Mouse (Mus musculus) forebrain, embryonic 16.5 days (tissue): Measurements from ENCODE around the gene Shmt2. TPM values are rescaled to one million over a fixed set of nuclear protein-coding genes. Genes with fewer than 3 reads are reported as not detected.

Source experiments
- ATAC-seq: fragments of 200-750 bp; cut with Nextera tagmentation; 2 replicates; pipeline ENCODE4 v1.8.0; 2017; ENCODE audit warnings: mild to moderate bottlenecking, moderate library complexity
- H3K27ac ChIP-seq: fragments of 300-500 bp; sonication (generic); 2 replicates; pipeline ENCODE4 v1.5.1; 2014; ENCODE audit warnings: low read length, control low read depth
- H3K27me3 ChIP-seq: fragments of 300-500 bp; sonication (generic); replicated peaks from 2 replicates; pipeline ENCODE4 v1.6.1; 2014; ENCODE audit warnings: low read length; ENCODE audit not compliant: control insufficient read depth, insufficient read depth
- H3K36me3 ChIP-seq: fragments of 300-500 bp; sonication (generic); 2 replicates; pipeline ENCODE4 v1.6.1; 2014; ENCODE audit not compliant: control insufficient read depth, insufficient read depth
- H3K4me1 ChIP-seq: fragments of 300-500 bp; sonication (generic); replicated peaks from 2 replicates; pipeline ENCODE4 v1.6.1; 2014; ENCODE audit warnings: low read length; ENCODE audit not compliant: control insufficient read depth, insufficient read depth
- H3K4me2 ChIP-seq: fragments of 300-500 bp; sonication (generic); 2 replicates; pipeline ENCODE4 v1.6.1; 2014; ENCODE audit warnings: mild to moderate bottlenecking, low read length, control low read depth
- H3K4me3 ChIP-seq: fragments of 300-500 bp; sonication (generic); replicated peaks from 2 replicates; pipeline ENCODE4 v1.5.1; 2014; ENCODE audit warnings: mild to moderate bottlenecking, low read length, control low read depth
- H3K9ac ChIP-seq: fragments of 300-500 bp; sonication (generic); replicated peaks from 2 replicates; pipeline ENCODE4 v1.6.1; 2014; ENCODE audit warnings: low read depth, low read length, control low read depth
- H3K9me3 ChIP-seq: fragments of 300-500 bp; sonication (generic); 2 replicates; pipeline ENCODE4 v1.6.1; 2016; ENCODE audit warnings: low read length; ENCODE audit not compliant: control insufficient read depth
- WGBS: fragments of 180-500 bp; shearing (Covaris S2); extraction: QIAGEN DNeasy Blood & Tissue Kit; methylation state at CpG from one replicate; pipeline ENCODE4 v1.1.7; 2014; 5-methylcytosine and 5-hydroxymethylcytosine counted together
- polyA plus RNA-seq: library from polyadenylated mRNA; unstranded; fragments of >200 nt; fragmentation: Nextera tagmentation; extraction: Ambion mirVana; gene quantifications from 2 replicates; pipeline ENCODE4 v1.2.1, GENCODE M21; 2015

Gene Shmt2
- polyA plus RNA-seq, 1 experiment from 2014 or later: 78.9 TPM

GRCm38 (mm10) chr10:127526048-127526447 lies 3.8 kb upstream of the Shmt2 start:
- no peak for ATAC-seq
- Histone ChIP-seq H3K27ac (no peak overlapping the region), H3K27me3 (peaks cover 48% of the 10 kb centered on the region), H3K9me3 (no peaks in the 10 kb centered on the region), H3K4me1 (peaks cover 51% of the 10 kb centered on the region), H3K4me3 (no peak overlapping the region), H3K36me3 (no peaks in the 10 kb centered on the region), H3K4me2 (peak overlapping the region; percentile 31), H3K9ac (0 out of 2 replicates have a peak overlapping the region, but pooled peaks have one; percentile 7)
- 2% methylated on average over 26 of the region's 26 CpGs for WGBS

GRCm38 (mm10) chr10:127524646-127525255 lies 2.5 kb upstream of the Shmt2 start:
- H3K36me3 ChIP-seq: no peaks in the 10 kb centered on the region
- WGBS: 2% methylated on average over 22 of the region's 23 CpGs
- H3K4me1 ChIP-seq: peaks cover 46% of the 10 kb centered on the region
- no peak overlapping the region for H3K27ac ChIP-seq
- H3K9ac ChIP-seq: no peak overlapping the region
- no peak overlapping the region for H3K4me2 ChIP-seq
- no peaks in the 10 kb centered on the region for H3K9me3 ChIP-seq
- no peak for ATAC-seq
- H3K4me3 ChIP-seq: no peak overlapping the region
- peaks cover 40% of the 10 kb centered on the region for H3K27me3 ChIP-seq

GRCm38 (mm10) chr10:127521611-127522080 lies 598 bp downstream of the Shmt2 start:
- Histone ChIP-seq H3K4me1 (peaks cover 33% of the 10 kb centered on the region), H3K27ac (no peak overlapping the region), H3K9me3 (no peaks in the 10 kb centered on the region), H3K4me2 (peak overlapping the region; percentile 58), H3K27me3 (peaks cover 16% of the 10 kb centered on the region), H3K9ac (peak overlapping the region; percentile 39), H3K36me3 (peaks cover 2% of the 10 kb centered on the region; the same call in 1 of the 2 replicates), H3K4me3 (peak overlapping the region; percentile 48)
- ATAC-seq: no peak; the same call in 1 of the 2 replicates
- WGBS: 7% methylated on average over 12 of the region's 12 CpGs

DNA sequence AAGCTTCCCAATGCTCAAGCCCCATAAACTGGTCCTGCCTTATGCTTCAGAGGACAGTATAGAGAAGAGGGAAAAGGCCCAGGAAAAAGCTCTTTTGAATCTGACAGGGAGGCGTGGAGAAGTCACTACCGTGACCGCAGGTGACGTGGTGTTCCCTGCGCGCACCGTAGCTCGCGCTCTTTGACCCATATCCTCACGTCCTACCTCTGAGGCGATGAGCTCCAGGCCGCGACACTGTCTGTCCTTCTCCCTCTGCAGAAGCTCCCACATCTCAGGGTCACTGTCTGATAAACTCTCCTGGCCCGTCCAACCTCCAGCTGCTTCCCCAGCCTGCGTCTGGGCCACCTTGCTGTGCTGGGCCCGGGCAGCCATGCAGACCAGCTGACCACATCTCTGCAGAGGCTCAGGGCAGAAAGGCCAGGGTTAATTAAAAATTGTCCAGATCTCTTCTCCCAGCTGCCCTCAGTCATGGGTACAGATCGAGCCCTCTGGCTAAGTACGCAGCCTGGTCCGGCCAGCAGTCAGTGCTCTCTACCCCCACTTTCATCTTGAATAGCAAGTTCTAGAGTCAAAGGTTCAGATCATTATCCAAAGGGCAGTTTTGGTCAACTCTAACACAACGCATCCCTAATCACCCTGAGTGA lies 1.4 kb downstream of the Shmt2 start:
- Histone ChIP-seq H3K36me3 (peaks cover 2% of the 10 kb centered on the region; the same call in 1 of the 2 replicates), H3K4me1 (peaks cover 27% of the 10 kb centered on the region), H3K27me3 (peaks cover 10% of the 10 kb centered on the region), H3K4me3 (no peak overlapping the region), H3K4me2 (no peak overlapping the region), H3K27ac (no peak overlapping the region), H3K9me3 (no peaks in the 10 kb centered on the region), H3K9ac (peak overlapping the region; percentile 39)
- 92% methylated on average over 20 of the region's 20 CpGs for WGBS
- ATAC-seq: no peak

GRCm38 (mm10) chr10:127519903-127520713 lies 2.1 kb downstream of the Shmt2 start:
- 93% methylated on average over 36 of the region's 37 CpGs for WGBS
- no peak for ATAC-seq
- H3K4me2 ChIP-seq: no peak overlapping the region
- H3K4me3 ChIP-seq: no peak overlapping the region
- peaks cover 23% of the 10 kb centered on the region for H3K4me1 ChIP-seq
- no peak overlapping the region for H3K27ac ChIP-seq
- peaks cover 2% of the 10 kb centered on the region; the same call in 1 of the 2 replicates for H3K36me3 ChIP-seq
- no peaks in the 10 kb centered on the region for H3K9me3 ChIP-seq
- H3K9ac ChIP-seq: no peak overlapping the region
- H3K27me3 ChIP-seq: peaks cover 14% of the 10 kb centered on the region

GRCm38 (mm10) chr10:127519041-127519701 lies 3.1 kb downstream of the Shmt2 start:
- no peaks in the 10 kb centered on the region for H3K9me3 ChIP-seq
- H3K9ac ChIP-seq: no peak overlapping the region
- 96% methylated on average over 25 of the region's 26 CpGs for WGBS
- peaks cover 18% of the 10 kb centered on the region for H3K4me1 ChIP-seq
- H3K27ac ChIP-seq: no peak overlapping the region
- H3K36me3 ChIP-seq: peaks cover 2% of the 10 kb centered on the region; the same call in 1 of the 2 replicates
- no peak overlapping the region for H3K4me3 ChIP-seq
- H3K4me2 ChIP-seq: no peak overlapping the region
- no peak for ATAC-seq
- peaks cover 16% of the 10 kb centered on the region for H3K27me3 ChIP-seq

GRCm38 (mm10) chr10:127517941-127518340 lies 4.3 kb downstream of the Shmt2 start:
- H3K4me1 ChIP-seq: peaks cover 30% of the 10 kb centered on the region
- no peak for ATAC-seq
- 95% methylated on average over 22 of the region's 22 CpGs for WGBS

DNA sequence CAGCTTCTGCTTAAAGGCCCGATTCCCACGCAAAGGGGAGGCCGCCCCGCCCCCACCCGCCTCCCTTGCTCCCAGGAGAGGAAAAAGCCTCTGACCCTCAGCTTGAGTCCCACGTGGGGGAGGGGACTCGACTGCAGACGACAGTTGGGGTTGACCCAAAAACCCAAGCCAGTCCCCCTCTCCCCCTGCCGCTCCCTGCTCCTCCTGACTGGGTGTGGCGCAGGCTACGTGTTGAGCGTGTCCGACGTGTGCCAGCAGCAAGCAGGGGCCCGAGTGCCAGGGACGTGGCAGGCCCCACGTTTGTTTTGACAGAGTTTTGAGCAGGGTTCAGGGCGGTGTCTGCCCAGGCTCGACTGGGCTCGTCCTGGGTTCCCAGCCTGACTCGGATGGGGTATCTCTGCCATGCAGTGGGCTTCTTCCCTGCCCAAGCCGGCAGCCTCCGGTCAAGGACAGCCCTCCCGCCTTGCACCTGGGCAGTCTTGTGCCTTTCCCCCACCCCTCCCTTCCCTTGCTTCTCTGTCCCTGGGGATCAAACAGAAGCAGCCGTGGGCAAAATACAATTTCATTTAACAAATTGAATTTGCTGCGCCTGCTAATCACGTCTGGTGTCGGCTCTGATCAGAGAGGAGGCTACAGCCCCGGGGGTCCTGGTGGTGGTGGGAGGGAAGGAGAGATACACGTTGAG lies 5.5 kb downstream of the Shmt2 start:
- no peak overlapping the region for H3K9ac ChIP-seq

More at GRCm38 (mm10) chr10:127517941-127518340, 4.3 kb downstream of the Shmt2 start:
- Histone ChIP-seq H3K9me3 (no peaks in the 10 kb centered on the region), H3K27ac (no peak overlapping the region), H3K4me3 (no peak overlapping the region), H3K9ac (no peak overlapping the region), H3K4me2 (no peak overlapping the region), H3K27me3 (peaks cover 13% of the 10 kb centered on the region), H3K36me3 (peaks cover 2% of the 10 kb centered on the region; the same call in 1 of the 2 replicates)

More for the DNA sequence above, 5.5 kb downstream of the Shmt2 start:
- peaks cover 2% of the 10 kb centered on the region; the same call in 1 of the 2 replicates for H3K36me3 ChIP-seq
- no peak overlapping the region for H3K27ac ChIP-seq
- ATAC-seq: no peak
- 11% methylated on average over 30 of the region's 30 CpGs for WGBS
- H3K4me2 ChIP-seq: no peak overlapping the region
- peaks cover 13% of the 10 kb centered on the region for H3K27me3 ChIP-seq
- no peaks in the 10 kb centered on the region for H3K9me3 ChIP-seq
- H3K4me3 ChIP-seq: no peak overlapping the region
- H3K4me1 ChIP-seq: peaks cover 40% of the 10 kb centered on the region
